Mouse (Mus musculus): Measurements from ENCODE around the gene Jun.
A peak's percentile ranks its signal among the peaks of the same experiment; 100 is the strongest.

Jun gene

GRCm38 (mm10) chr4:95025847-95026600, 26.0 kb downstream of the Jun start:
- no peak for DNase-seq (ENCODE audit: low read depth, low spot score)

- peak; percentile 13 for DNase-seq (ENCODE audit: low read depth, low spot score)
Observed at GRCm38 (mm10) chr4:95023350-95023953, 28.6 kb downstream of the Jun start.

DNA sequence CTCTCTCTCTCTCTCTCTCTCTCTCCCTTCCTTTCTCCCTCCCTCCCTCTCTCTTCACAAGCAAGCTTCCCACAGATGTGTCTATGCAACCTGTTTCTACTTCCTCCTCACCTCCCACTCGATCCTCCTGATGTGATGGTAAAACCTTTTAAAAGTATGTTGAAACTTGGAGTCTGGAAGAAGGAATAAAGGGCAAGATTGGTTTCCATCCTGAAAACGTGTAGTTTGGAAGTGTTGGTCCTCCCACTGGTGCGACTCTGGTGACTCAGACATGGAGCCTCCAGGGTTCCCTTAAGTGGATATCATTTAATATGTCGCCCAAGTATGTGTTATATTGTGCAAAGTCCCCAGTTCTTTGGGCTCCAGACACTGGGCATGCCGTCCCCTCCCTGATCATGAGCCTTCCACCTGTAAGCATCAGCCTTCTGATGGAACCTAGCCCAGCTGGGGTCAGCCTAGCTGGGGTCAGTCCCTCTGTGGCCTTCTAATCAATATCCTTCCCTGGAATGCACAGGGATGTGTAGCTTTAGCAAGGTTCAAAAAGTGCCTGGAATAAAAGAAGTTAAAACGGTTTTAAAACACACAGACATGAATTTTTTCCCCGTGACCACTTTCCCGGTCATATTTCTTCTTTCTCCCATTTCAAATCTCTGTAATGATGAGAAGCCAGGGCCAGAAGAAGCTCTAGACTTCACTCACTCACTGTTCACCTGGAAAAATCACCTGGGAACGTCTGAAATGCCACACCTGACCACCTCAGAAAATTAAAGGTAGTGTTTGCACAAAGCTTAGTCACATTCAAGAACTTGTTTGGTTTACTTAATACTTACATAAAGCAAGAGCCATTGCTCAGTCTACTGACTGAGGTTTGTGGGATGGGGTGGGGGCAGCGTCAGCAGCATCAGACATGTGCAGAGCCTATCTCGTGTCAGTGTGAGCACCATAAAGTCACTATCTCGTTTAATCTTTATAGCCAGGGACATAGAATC, 30.1 kb downstream of the Jun start:
- peak; percentile 12 for DNase-seq (ENCODE audit: low read depth, low spot score)

- no peak for DNase-seq (ENCODE audit: low read depth, low spot score)
Observed at GRCm38 (mm10) chr4:95020201-95020600, 31.8 kb downstream of the Jun start.

DNA sequence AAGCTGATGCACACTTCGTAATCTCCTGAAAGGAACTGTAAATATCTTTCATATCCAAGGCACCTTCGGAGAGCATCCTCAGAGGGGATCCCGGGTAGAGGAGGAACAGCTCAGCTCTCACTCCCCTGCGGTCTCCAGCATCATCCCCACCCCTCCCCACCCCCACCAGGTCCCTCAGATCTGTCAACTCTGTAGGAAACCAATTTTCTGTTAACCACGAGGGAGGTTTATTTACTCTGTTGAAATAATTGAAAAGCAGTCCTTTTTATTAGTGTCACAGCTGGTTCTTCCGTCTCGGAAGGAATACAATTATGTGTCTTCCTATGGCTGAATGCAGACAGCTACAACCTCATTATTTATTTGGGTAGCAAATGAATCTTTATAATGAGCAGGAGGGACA, 33.8 kb downstream of the Jun start:
- DNase-seq (ENCODE audit: low read depth, low spot score): no peak

DNA sequence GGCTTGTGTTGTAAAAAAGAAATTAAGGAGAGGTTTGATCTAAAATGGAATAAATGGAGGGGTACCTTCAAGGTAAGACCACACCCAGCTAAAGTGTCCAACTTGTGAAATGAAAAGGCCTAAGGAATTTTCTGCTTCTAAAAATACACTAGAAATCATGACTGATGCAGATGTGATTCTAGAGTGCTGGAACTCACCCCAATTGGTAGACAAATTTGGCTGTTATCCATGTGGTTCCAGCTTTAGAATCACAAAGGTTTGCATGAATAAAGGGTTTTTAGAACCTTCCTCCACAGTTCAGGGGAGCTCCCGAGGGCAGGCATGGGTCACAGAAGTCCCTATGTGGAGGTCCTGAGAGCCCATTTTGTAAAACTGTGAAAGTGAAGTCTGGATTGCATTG, 39.3 kb downstream of the Jun start:
- no peak for DNase-seq (ENCODE audit: low read depth, low spot score)

DNA sequence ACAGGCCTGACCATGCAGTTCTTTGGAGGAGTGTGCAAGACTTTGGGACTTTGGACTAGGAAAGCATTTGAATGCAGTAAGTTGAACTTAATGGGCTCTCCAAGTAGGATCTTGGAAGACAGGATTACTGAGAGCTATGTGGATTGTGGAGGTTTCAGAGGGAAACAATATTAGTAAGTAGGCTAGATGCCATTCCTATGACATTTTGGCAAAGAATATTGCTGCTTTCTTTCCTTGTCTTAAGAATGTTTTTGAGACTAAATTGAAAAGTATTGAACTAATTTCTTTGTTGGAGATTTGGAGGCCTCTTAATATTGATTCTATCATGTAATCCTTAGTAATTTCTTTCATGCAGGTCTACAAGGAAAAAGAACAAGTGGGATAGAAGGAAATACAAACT, 39.8 kb downstream of the Jun start:
- no peak for DNase-seq (ENCODE audit: low read depth, low spot score)

DNA sequence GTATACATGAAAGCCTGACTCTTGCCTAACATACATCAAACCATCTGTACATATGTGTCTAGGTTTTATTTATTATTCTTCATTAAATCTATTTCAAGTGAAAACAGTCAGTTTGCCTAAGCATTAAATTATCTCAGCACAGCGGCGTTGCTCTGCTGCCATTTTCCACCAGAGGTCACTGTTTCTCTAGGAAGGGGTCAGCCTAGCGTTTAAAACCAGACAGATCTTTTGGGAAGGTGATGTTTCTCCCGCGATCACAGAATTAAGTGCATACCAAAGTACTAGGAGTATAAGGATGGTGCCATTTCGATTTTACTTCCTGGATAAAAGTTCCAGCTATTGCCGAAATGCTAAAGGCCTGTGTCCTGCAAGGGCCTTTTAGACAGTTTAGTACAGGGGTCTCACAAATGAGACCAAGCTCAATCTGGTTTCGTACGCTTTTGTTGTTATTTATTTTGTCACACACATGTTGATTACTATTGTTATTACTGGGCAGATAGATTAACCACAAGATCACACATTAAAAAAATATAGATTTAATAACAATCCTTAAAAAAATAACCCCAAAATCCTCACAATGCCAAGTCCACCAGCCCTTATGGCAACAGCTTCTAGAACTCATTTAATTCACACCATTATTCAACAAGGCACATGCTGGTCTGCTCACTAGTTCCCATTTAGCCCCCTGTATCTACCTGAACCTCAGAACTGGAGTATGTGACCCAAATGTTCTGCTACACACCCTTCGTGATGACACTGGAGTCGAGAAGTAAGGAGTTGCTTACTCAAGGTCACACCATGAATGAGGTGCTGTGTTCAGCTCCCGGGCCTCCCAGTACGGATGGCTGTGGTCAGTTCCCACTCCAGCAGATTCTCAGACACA, 43.6 kb downstream of the Jun start:
- no peak for DNase-seq (ENCODE audit: low read depth, low spot score)

DNA sequence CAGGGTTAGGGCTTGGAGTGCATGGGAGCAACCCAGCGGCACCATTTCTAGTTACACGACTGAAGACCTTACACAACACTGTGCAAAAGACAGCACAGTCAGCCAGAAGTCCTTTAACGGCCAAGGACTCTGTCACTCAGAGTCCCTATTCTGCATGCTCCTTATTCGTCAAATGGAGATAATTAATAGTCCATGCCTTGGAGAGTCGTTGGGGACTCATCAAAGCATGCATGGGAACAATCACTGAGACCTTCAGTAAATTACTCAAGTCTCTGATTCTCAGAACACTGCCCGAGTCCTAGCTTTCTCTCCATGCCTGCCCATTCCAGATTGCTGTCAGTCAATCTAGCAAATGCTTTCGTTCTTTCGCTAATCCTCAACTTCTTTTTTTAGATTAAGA, 44.3 kb downstream of the Jun start:
- no peak for DNase-seq (ENCODE audit: low read depth, low spot score)

GRCm38 (mm10) chr4:95005251-95005830, 46.7 kb downstream of the Jun start:
- no peak for DNase-seq (ENCODE audit: low read depth, low spot score)

DNA sequence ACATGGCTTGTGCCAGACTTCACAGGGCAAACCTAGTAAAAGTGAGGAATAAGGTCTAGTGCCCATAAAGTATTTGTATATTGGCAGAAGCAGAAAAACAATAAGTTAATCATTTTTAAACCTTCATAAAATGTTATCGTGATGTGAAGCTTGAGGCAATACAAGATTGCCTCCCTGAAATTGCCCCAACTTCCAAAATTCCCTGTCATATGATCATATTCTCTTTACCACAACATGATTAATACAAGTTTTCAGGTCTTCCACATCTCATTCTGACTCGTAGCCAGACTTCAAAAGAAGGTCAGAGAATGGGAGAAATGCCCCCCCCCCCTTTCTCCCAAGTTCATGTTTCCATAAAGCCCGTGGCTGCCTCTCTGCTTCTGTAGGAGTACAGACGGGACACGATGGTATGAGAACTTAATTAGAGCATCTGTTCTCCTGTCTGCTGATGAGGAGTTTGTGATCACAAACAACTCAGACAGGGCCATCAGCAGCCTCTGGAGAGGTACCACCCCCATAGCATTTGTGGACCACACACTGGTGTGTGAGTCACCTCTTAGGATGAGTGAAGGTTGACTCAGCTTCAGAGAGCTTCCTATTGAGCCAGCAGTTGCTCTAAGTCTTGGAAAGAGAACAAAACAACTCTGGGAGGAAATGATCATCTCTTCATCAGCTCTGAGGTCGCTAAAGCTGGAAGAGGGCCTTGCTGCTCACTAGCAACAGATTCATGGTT, 50.8 kb downstream of the Jun start:
- DNase-seq (ENCODE audit: low read depth, low spot score): no peak

GRCm38 (mm10) chr4:95000147-95000546, 51.9 kb downstream of the Jun start:
- no peak for DNase-seq (ENCODE audit: low read depth, low spot score)

GRCm38 (mm10) chr4:94999249-94999648, 52.8 kb downstream of the Jun start:
- DNase-seq (ENCODE audit: low read depth, low spot score): no peak

Measured in telencephalon, adult 2 months (tissue).